Mouse (Mus musculus) olfactory bulb, adult 2 months (tissue): ENCODE measurements around the gene Gramd4. TPM values are rescaled to one million over a fixed set of nuclear protein-coding genes. Genes with fewer than 3 reads are reported as not detected.
"Not testable (repeated sequence)": the region's sequence is repeated elsewhere in the genome, so short reads cannot be mapped to it uniquely, and the experiment has no call there.

Experiments used
- H3K27ac ChIP-seq: fragments of 200-500 bp; 2 replicates; pipeline ENCODE4 v1.5.1; 2012; ENCODE audit warnings: low read depth, low read length; ENCODE audit not compliant: insufficient read depth
- H3K4me1 ChIP-seq: fragments of 200-500 bp; 2 replicates; pipeline ENCODE4 v1.6.1; 2012; ENCODE audit warnings: low read length; ENCODE audit not compliant: control insufficient read depth, insufficient read depth
- H3K4me3 ChIP-seq: fragments of 200-500 bp; 2 replicates; pipeline ENCODE4 v1.5.1; 2012; ENCODE audit warnings: mild to moderate bottlenecking, low read depth, low read length, moderate library complexity; ENCODE audit not compliant: insufficient read depth
- CTCF ChIP-seq: fragments of 200-500 bp; IDR thresholded peaks from 2 replicates; pipeline ENCODE4 v1.5.1; 2012; ENCODE audit warnings: low read depth, mild to moderate bottlenecking, low read length, moderate library complexity; ENCODE audit not compliant: insufficient read depth
- POLR2A ChIP-seq: fragments of 200-500 bp; IDR thresholded peaks from 2 replicates; pipeline ENCODE4 v1.6.1; 2012; ENCODE audit warnings: mild to moderate bottlenecking, low read depth, low read length, moderate library complexity; ENCODE audit not compliant: insufficient read depth
- WGBS: fragments of 180-500 bp; shearing (Covaris S2); methylation state at CpG from one replicate; pipeline ENCODE4 v1.1.7; 2018; 5-methylcytosine and 5-hydroxymethylcytosine counted together
- polyA plus RNA-seq: library from polyadenylated mRNA; stranded (reverse); fragments of >200 nt; gene quantifications from 2 replicates; pipeline ENCODE4 v1.2.4, GENCODE M21; 2012; ENCODE audit warnings: low replicate concordance; ENCODE audit not compliant: missing spikeins, insufficient read depth, insufficient read length

The Gramd4 gene
- polyA plus RNA-seq, 1 experiment, result not detected

DNA sequence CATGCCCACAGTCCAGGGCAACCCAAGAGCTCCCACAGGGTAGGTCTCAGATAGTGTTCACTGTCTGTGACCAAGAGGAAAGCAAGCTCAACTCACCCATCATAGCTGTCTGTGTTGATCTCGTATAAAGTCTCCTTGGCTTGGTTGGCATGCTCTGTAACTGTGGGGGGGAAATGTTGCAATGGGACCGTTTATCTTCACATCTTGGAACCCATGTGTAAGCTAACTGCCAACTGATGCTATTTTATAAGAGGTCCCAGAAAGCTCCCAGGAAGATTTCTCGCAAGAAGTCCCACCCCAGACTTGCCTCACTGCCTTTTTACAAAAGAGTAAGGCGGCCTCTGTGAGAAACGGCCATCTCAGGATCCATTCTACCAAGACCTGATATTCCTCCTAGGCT is 99.0 kb downstream of the Gramd4 start:
- TF ChIP-seq CTCF, result no peak
- WGBS, result 80% methylated on average over 5 of the region's 5 CpGs
- Histone ChIP-seq H3K27ac (no peak overlapping the region), H3K4me3 (no peak overlapping the region), H3K4me1 (no peaks in the 10 kb centered on the region)

DNA sequence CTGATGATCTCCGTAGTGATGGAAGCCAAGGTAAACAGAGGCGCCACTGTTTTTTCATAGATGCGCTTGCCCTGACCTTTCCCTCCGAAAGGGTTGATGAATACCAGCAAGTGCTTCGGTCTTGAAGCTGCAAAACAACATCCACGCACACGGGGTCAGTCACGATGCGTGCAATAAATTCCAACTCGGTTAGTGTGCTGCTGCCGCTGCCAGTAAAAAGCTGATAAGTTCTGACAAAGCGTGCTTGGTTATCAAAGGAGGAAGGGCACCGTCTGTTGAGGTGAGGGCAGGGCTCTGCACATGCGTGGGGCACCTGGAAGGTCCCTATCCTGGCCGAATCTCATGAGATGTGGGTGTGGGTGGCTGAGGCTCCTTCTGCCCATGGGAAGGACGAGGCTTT is 101.6 kb downstream of the Gramd4 start:
- no peak overlapping the region for H3K27ac ChIP-seq
- 90% methylated on average over 16 of the region's 16 CpGs for WGBS
- H3K4me3 ChIP-seq, result no peak overlapping the region
- no peaks in the 10 kb centered on the region for H3K4me1 ChIP-seq
- TF ChIP-seq POLR2A (no peak), CTCF (no peak)

DNA sequence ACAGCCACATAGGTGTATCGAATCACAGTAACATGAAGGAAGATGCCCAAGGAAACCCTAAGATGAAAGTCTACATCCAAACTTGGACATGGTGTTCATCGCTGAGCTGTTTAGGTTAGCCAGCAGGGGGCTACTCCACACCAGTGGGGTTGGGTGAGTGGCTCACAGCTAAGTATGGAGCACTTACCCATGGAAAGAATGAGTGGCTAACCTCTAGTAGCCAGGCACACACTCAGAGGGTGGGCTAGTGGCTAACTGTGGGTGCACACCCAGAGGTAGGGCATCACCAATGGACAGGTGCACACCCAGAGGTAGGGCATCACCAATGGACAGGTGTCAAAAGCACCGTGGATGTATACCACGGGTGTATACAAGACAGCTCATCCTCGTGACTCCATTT is 102.2 kb downstream of the Gramd4 start:
- Histone ChIP-seq H3K27ac (no peak overlapping the region), H3K4me3 (no peak overlapping the region), H3K4me1 (no peaks in the 10 kb centered on the region)
- no peak for TF ChIP-seq POLR2A
- no peak for TF ChIP-seq CTCF
- 87% methylated on average over 5 of the region's 5 CpGs for WGBS

DNA sequence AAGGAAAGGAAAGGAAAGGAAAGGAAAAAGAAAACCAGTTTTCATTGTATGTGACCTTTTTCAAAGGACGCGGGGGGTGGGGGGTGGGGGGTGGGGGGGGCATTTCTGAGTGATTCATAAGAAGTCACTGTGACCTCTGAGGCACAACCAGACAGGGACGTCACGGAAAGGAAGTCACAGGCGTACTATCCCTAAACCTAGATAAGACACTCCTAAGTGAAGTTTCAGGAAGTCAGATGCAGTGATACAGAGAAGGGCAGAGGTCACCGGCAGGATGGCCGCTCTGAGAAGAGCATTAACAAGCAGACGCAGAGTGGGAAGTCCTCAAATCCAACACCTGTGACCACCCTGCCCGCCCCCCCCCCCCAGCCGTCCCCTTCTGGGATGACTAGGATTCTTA is 103.4 kb downstream of the Gramd4 start:
- WGBS, result 88% methylated on average over 10 of the region's 10 CpGs
- H3K4me1 ChIP-seq, result no peaks in the 10 kb centered on the region
- no peak overlapping the region for H3K27ac ChIP-seq
- no peak overlapping the region for H3K4me3 ChIP-seq
- no peak for TF ChIP-seq CTCF
- no peak for TF ChIP-seq POLR2A

DNA sequence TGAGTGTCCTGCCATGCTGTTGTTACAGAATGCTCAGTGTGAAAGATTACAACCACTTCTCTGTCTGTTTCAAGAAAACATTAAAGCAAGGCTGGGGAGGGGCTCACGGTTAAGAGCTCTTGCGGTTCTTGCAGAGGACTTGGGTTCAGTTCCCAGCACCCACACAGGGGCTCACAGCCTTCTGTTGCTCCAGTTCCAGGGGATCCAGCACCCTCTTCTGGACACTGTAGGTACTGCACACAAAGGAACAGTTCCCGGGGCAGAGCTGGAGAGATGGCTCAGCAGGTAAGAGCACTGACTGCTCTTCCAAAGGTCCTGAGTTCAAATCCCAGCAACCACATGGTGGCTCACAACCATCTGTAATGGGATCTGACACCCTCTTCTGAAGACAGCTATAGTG is 104.3 kb downstream of the Gramd4 start:
- not testable (repeated sequence) for H3K4me3 ChIP-seq, H3K4me1 ChIP-seq, H3K27ac ChIP-seq
- 0 out of 2 replicates have a peak, but pooled peaks have one; percentile 20 for TF ChIP-seq CTCF
- WGBS, result 97% methylated on average over 3 of the region's 3 CpGs

DNA sequence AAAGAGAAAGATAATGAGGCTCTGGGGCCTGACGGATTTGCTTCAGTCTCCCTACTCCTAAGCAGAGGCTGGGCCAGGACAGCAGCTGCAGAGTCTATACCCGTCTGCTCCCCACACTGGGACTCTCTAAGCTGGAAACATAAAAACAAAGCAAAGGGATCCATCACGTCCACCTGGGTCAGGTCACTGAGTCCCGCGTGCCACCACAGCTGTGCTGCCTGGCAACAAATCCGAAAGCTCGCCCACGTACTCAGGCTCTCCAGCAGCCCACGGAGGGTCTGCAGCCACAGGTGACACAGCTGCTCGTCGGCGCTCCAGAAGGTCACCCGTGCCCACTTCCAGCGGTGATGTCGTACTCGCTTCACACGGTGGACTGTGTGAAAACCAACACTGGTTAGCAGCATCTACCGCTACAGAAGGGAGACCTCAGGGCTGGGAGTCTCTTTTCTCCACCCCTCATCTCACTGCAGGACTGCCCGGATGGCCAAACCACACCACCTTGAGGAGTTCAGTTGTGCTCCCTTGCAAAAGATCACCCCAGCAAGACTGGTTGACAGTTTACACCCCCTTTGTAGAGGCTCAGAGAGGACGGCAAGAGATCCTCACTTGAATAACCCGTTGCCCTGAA is 107.3 kb downstream of the Gramd4 start:
- Histone ChIP-seq H3K27ac (no peak overlapping the region), H3K4me3 (no peak overlapping the region), H3K4me1 (peaks cover 26% of the 10 kb centered on the region)
- 80% methylated on average over 21 of the region's 21 CpGs for WGBS
- no peak for TF ChIP-seq POLR2A
- no peak for TF ChIP-seq CTCF

DNA sequence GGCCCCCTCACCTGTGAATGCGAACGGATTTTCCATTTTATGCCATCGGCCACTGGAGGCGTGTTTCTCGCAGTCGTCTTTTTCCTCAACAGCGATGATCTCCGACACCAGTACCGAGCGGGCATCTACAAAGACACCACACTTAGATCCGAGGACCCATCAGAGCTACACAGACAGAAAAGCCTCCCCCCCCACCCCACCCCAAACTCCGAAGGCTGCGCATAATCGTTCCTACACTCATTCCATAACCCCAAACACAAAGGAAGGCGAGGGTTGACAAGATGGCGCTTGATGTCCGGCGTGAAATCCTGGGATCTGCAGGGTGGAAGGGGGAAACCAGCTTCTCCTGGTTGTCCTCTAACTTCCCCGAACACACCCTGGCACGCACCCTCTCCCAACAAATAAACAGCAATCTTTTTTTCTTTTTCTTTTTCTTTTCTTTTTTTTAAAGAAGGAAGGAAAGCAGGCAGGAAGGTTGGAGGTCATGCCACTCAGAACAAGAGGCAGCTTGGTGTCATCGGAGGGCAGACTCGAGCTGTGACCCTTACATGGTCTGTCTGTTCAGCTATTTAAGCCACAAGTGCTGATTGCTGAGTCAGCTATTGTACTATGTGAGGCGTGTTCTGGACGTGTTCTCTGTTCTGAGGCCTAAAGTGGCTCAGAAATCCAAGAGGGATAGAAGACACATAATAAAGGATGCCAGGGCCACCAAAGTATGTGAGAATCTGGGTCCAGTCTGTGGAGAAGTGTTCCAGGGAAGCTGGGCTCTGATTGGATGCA is 108.5 kb downstream of the Gramd4 start:
- no peak for TF ChIP-seq CTCF
- no peak for TF ChIP-seq POLR2A
- H3K4me1 ChIP-seq, result peaks cover 38% of the 10 kb centered on the region
- H3K27ac ChIP-seq, result no peak overlapping the region
- no peak overlapping the region for H3K4me3 ChIP-seq
- WGBS, result 92% methylated on average over 24 of the region's 24 CpGs

DNA sequence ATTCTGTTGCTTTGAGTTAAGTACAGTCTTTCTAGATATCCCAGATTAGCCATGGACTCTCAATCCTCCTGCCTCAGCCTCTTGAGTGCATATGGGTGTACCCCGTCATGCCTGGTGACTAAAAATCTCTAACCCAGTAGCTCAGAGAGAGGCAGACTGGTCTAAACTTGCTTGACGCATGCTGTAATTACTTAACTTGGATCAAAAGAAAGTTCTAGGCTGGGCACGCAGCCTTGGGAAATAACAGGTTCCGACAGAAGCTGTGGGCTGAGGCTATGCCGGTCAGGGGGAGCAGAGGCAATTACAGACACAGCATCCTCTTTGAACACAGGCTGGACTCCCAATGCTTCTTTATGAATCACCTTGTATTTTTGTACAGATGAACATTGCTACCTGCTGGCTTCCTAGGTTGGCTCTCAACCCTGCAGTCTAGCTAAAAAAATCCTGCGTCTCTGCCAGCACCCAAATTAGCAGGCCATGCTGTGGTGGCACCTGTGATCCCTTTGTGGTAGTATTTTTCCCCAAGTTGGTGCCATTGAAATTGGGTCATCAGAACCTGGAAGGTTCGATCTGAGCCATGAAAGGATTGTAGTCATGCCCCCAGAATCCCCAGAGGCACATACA is 109.6 kb downstream of the Gramd4 start:
- peaks cover 39% of the 10 kb centered on the region for H3K4me1 ChIP-seq
- H3K4me3 ChIP-seq, result no peak overlapping the region
- 48% methylated on average over 7 of the region's 7 CpGs for WGBS
- TF ChIP-seq CTCF (no peak), POLR2A (no peak)
- no peak overlapping the region for H3K27ac ChIP-seq

DNA sequence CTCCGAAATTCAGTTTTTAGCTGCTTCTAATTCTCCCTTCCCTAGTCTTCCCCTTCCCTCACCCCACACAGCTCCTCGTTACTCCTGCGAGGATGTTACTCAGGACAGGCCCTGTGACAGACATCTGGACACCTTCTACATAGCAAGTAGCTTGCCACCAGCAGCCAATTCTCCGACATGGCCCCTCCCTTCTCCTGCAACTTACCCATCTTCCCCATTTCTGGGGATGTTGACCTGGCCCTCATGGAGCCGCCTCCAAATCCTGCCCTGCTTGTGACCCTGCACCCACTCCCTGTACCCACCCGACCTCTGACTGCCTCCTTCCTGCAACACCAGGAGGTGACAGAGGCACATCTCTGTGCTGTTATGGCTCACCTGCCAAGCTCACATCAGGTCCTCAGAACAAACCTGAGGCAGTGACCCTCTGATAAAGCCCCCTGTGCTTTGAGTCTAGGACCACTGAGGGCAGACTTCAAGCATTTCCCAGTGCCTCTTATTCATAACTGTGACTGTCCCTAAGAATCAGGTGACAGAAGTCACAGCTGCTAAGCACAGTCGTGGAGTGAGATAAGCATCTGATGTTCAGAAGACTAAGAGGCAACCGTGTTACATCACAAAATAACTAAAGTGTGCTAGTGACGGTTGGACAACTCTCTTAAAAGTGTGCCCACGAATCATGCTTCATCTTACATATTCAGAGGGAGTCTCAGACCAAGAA is 110.5 kb downstream of the Gramd4 start:
- peak overlapping the region; percentile 17; the same call in 1 of the 2 replicates for H3K27ac ChIP-seq
- peaks cover 44% of the 10 kb centered on the region for H3K4me1 ChIP-seq
- TF ChIP-seq POLR2A (no peak), CTCF (no peak)
- H3K4me3 ChIP-seq, result no peak overlapping the region
- WGBS, result 72% methylated on average over 10 of the region's 10 CpGs
